In genomic region chr9:60380550-60380949, GRCm38 (mm10) we compare ENCODE assay signal across 16 mouse cellular contexts.
"Had no signal": no experiment of that assay in that cellular context is flagged by ENCODE, and none has a peak within 500 bp of the region (broad histone marks: within the 10 kb centered on the region; RNA-seq: fewer than 3 reads in every experiment).

No protein-coding gene starts in this region.

- H3K4me2 ChIP-seq: neural tube, embryonic 13.5 days; neural tube, embryonic 15.5 days; stomach, embryonic 15.5 days had no signal

- H3K9ac ChIP-seq: neural tube, embryonic 13.5 days; neural tube, embryonic 15.5 days; stomach, embryonic 15.5 days had no signal

- DNase-seq: retina, postnatal 1 day; right cerebral cortex, adult 18-20 months; right cerebral cortex, postnatal 14 days; right cerebral cortex, postnatal 25 days; right cerebral cortex, postnatal 4 days; spleen, adult 18-20 months; thymus, adult 18-20 months; thymus, adult 2 months; thymus, postnatal 14 days; thymus, postnatal 25 days; thymus, postnatal 36 days; thymus, postnatal 4 days had no signal

- H3K27ac ChIP-seq: neural tube, embryonic 13.5 days; neural tube, embryonic 15.5 days; stomach, embryonic 15.5 days; stomach, postnatal 0 days had no signal

- H3K9me3 ChIP-seq: neural tube, embryonic 13.5 days; neural tube, embryonic 15.5 days; stomach, embryonic 15.5 days had no signal

- H3K4me1 ChIP-seq: neural tube, embryonic 13.5 days; neural tube, embryonic 15.5 days had no signal

- H3K36me3 ChIP-seq: neural tube, embryonic 13.5 days; neural tube, embryonic 15.5 days; stomach, embryonic 15.5 days had no signal

- H3K27me3 ChIP-seq: neural tube, embryonic 13.5 days; neural tube, embryonic 15.5 days; stomach, embryonic 15.5 days had no signal

- H3K4me3 ChIP-seq: neural tube, embryonic 13.5 days; neural tube, embryonic 15.5 days; stomach, embryonic 15.5 days had no signal
